Mouse (Mus musculus): Measurements from ENCODE around the gene Ckap4.
"Not testable (repeated sequence)": the region's sequence is repeated elsewhere in the genome, so short reads cannot be mapped to it uniquely, and the experiment has no call there.

The Ckap4 gene

DNA sequence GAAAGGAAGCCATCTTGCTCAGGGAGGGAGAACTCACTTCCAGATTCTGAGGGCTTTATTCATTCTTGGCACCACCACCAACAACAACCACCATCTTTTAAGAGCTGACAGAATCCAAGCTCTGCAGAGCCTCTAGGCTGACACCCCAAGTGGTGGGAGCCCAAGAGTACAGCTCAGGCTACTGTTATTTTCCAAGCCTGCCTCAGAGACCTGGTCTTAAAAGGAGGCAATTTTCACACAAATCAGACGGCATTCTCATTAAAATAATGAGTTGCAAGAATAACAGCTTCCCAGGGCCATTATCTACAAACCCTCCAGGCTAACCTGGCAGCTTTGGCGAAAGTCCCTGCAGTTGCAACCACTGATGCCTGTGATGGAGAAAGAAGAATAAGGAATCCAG, 37.1 kb downstream of the Ckap4 start:
- no peak for DNase-seq

GRCm38 (mm10) chr10:84494432-84494831, 39.4 kb downstream of the Ckap4 start:
- DNase-seq: no peak

- no peak for DNase-seq
Observed at GRCm38 (mm10) chr10:84490115-84490514, 43.7 kb downstream of the Ckap4 start.

DNA sequence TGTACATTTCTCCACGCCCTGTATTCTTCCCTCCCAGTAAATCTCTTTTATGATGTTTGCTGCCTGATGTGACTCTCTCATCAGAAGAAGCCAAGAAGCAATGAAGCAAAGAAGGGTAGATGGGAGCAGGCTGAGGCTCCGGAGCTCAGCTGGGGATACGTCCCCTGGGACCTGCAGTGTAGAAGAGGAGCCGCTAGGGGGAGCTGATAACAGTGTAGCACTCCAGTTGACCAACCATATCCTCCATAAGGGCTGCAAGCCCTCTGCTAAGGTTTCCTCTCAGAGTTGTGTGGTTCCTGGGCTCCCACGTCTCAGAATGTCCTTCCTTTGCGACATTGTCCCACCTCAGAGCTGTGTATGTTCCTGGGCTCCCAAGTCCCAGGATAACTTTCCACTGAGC, 45.5 kb downstream of the Ckap4 start:
- DNase-seq: peak; percentile 64

DNA sequence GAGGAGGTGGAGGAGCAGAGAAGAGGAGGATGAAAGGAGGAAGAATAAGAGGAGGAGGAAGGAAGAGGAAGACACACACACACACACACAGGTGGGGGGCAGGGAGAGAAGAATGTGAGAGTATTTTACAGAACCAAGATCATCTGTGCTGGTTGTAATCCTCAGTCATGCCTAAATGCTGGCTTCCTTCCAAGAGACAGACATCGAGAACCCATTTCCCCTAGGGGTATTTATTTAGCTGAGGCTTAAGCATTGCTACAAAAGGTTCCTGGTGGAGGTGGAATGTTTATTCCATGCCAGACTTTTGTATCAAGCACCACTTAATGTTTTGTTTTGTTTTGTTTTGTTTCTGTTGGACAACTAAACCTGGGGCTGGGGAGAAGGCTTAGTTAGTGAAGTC, 49.2 kb downstream of the Ckap4 start:
- DNase-seq: no peak

DNA sequence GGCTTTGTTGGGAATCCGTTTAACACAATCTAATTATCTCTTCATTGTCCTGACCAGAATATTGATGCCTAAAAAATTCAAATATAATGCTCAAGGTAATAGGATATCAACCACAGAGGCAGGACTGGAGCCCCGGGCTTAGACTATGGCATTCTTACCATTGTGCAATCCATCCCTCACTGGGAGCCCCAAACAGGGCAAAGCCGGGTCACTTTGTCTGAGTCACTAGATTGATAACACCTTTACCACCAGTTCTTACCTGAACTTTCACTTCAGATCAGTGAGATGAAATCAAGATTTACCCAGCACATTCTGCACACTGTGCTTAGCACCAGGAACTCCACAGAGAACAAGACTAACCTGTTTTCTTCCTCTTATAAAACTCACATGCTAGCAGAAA, 50.3 kb downstream of the Ckap4 start:
- DNase-seq: no peak

- no peak for DNase-seq
Observed at GRCm38 (mm10) chr10:84483069-84483468, 50.8 kb downstream of the Ckap4 start.

DNA sequence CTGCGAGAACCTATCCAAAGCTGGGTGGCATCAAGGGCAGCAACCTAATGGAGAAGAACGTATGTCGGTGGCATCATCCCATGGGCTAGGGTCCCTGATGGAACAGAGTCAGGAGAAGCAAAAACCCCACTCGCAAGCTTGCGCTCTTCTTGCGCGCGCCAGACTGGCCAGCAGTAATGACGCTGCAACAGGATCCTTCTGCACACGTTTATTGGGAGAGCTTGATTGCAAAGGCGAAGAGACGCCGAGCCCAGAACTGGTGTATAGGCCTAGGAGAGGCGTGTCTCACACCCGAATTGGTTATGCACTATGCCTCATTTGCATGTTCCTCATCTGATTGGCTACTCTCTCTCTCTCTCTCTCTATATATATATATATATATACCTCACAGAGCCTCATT, 51.4 kb downstream of the Ckap4 start:
- DNase-seq: not testable (repeated sequence)

DNA sequence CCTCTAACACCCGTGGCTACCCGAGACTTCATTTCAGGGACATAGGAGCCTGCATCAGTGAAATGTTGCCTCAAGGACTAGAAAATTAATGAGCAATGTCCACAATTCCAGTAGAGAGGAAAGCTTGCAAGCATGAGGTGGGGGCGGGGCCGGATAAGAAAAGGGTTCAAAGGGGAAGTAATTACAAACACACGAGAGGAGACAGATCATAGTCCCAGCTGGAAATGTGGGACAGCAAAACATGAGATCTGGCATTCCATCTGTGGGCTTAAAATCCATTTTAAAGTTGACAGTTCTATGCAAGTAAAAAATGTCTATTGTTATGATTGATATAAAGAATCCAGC, 52.6 kb downstream of the Ckap4 start:
- peak; percentile 33 for DNase-seq

- peak; percentile 43 for DNase-seq
Observed at GRCm38 (mm10) chr10:84480667-84481326, 53.1 kb downstream of the Ckap4 start.

- peak; percentile 21 for DNase-seq
Observed at GRCm38 (mm10) chr10:84480146-84480545, 53.7 kb downstream of the Ckap4 start.

GRCm38 (mm10) chr10:84477613-84478076, 56.2 kb downstream of the Ckap4 start:
- DNase-seq: peak; percentile 67

- no peak for DNase-seq
Observed at GRCm38 (mm10) chr10:84477045-84477612, 56.7 kb downstream of the Ckap4 start.
